Mouse (Mus musculus) mesoderm, embryonic 11.5 days (tissue): Measurements from ENCODE around the gene Tpi1.

Source experiments
- DNase-seq: peaks from one replicate; pipeline ENCODE4 v3.0.0-alpha.2; 2012; ENCODE audit warnings: low read depth, low spot score

Gene Tpi1

DNA sequence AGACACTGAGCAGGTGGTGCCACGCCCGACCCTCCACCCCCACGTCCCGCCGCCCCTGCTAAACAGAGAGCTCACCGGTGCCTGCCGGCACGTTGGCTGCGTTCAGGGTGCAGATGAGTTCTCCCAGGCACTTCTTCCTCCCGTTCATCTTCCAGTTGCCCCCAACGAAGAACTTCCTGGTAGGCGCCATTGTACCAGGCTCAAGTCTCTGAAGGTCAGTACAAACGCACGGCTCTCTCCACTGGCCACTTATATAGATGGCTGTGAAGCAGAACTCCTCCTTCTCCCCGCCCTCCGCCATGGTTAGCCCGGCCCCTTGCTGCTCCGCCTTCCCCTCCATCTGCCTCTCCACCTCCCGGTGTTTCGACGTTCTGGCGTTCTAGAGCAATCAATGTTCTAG is at the start of gene Tpi1:
TSS of gene Tpi1 (minus strand) at position 364 of the 400 bp plus-strand sequence.
- peak; percentile 89 for DNase-seq

DNA sequence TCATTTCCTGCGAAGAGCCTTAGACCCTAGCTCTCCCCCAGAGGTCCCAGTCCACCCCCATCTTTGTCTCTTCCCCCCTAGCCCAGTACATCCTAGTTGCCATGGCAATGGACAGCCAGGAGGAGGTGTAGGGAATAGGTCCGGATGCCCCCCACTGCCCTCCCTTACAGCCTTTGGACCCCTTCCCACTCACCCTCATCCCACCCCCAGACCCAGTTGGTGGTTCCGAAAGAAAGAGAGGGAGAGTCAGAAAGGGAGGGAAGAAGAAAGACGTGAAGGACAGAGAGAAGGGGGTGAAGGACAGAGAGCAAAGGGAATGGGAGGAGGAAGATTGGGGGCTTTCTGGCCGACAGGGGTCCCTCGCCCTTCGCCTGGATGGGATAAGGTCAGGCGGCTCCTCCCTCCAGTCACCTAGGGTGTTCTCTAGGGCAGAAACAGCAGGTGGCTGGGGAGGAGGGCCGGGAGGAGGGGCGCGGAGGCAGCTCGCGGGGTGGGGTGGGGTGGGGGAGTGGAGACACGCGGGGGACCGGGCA is 49.1 kb upstream of the Tpi1 start:
- no peak for DNase-seq

DNA sequence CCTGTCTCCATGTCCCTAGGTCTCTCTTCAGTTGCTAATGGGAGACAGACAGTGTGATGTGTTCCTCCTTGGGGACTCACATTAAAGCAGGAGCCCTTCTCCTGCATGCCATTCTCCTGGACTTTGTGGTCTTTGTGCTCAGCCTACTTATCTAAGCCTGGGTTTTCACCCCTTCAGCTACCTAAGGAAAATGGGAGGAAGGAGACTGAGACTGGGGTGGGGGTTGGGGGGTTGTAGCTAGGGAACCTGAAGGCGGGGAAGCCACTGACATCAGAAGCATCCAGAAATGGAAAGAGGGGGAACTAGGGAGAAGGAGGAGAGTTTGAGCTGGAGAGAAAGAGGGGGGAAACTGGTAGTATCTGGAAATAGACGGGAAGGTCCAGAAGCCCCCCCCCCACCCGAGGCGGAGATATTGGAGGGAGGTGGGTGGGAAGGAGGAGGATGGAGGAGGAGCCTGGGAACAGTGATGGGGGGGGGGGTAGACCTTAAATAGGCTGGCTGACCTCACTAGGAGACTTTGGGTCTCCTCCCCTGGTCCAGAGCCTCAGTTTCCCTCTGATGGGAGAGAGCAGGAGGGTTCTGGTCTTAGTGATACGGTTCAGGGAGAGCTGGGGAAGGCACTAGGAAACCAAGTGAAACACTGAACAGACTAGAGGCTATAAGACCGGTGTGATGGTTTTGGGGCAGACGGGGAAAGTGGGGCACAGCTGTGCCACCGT is 48.5 kb upstream of the Tpi1 start:
- no peak for DNase-seq

DNA sequence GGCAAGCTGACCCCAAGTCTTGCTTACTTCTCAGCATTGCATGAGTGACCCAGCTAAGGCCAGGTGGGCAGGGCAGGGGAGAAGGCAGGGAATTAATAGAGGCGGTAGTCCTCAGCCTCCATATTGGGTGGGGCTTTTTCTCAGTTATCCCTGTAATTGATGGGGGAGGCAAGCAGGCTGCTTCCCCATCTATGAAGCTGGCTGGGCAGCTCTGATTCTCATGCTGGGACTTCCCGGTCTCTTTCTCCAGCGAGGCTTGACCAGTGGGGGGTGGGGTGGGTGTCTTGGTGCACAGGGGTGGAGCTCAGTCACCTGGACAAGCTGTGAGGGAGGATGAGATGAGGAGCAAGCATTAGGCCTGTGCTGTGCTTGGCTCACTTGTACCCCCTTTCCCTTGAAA is 47.7 kb upstream of the Tpi1 start:
- no peak for DNase-seq

DNA sequence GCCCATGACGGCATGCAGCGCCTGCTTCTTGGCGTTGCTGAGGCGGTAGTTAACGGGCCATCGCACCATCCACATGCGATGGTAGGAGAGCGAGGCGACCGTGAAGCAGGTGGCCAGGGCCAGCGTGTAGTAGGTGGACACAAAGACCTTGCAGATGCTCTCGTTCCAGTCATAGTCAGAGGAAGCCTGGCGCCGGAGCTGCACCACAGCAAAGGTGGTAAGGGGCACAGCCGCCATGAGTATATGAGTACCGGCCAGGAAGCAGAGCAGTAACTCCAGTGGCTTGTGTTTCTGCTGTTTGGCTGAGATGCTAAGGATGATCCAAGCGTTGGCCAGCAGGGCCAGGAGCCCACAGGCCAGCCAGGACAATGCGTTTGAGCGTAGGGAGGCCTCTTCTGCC is 47.2 kb upstream of the Tpi1 start:
- no peak for DNase-seq

DNA sequence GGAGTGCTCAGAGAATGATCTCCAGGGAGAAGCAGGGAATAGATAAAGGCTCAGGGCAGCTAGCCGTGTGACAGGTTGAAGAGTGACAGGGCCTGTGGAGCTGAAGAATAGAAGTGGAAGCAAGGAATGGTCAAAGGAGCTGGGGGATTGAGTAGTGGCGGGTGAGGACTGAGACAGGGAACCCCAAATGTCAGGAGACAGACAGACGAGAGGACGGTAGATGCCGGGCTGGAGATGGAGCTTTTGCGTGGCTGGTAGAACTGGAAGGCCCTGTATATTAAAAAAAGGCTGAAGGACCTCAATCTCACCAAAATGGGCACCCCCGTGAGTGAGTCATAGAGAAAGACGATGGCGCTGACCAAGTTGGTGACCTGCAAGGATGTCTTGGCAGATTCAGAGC is 46.4 kb upstream of the Tpi1 start:
- DNase-seq = no peak

DNA sequence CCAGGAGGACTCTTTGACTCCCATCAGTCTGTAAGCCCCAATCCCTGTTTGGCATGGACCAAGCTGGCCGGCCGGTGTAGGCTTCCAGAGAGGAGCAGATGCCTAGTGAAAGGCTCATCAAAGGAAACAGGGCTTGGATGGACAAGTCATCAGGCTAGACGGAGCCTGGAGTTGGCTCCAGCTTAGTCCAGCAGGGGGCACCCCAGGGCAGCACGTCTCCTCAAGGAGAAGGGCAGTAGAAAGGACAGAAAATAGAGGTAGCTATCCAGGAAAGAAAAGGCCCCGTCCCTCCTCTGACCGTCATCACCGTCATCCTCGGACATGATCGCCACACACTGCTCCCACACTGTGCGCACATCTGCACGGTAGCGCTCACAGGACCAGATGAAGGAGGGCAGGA is 45.6 kb upstream of the Tpi1 start:
- peak; percentile 86 for DNase-seq

DNA sequence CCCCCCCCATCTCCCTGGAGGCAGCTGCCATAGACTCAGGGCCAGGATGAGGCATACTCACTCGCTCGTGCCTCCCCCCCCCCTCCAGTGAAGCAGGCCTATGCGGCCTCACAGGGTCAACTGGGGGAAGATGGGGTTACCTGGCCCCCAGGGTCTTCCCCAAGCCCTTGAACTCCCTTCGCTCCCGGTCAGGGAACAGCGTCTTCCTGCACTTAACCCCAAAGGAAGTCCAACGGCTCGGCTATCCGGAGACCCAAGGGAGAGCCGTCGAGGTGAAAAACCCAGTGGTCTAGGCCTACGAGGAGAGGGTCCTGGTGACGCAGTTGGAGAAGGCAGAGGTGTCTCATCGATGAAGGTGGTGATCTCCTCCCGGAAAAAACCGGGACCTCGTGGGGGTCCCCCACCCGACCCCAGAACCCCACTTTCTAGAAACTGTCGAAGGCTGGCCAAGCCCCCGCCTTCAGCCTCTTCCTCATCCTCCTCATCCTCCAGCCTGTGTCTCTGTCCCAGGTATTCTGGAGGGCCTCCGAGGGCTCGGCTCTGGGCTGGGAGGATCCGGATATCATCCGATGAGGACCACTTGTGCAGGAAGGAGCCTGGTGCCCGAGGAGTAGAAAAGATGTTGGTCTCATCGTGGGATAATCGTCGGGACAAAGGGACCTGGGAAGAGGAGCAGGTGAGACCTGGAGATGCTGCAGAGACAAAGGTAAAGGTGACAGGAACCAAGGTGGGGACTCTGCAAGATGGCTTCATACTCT is 44.6 kb upstream of the Tpi1 start:
- DNase-seq = no peak

DNA sequence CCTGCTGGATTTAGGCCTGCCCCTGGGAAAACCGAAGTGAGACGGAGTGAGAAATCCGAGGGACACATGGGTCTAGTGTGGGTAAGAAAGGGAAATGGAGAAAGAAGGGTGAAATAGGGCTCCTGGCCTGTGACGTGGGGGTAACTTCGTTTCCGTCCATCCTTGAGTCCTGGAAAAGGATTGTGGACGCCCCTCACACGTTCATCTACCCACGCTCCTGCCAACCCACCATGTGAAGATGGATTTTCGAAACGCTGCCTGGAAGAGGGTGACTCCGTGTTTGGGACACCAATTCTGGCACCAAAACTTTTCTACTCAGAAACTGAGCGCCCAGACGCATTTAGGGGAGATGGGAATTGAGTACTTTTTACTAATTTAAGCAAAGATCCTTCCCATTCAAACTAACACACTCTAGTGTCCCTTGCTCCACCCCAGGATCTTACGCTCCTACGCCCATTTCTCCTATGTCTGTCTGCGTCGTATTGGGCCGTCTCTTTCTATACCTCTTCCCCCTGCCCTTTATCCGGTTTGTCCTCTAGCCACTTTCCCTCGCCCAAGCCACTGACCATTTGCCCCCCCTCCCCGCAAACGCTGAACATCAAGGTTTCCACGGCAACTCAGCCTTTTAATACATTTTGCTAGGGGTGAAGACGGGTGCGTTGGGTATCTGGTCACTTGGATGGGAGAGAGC is 43.9 kb upstream of the Tpi1 start:
- DNase-seq = no peak

DNA sequence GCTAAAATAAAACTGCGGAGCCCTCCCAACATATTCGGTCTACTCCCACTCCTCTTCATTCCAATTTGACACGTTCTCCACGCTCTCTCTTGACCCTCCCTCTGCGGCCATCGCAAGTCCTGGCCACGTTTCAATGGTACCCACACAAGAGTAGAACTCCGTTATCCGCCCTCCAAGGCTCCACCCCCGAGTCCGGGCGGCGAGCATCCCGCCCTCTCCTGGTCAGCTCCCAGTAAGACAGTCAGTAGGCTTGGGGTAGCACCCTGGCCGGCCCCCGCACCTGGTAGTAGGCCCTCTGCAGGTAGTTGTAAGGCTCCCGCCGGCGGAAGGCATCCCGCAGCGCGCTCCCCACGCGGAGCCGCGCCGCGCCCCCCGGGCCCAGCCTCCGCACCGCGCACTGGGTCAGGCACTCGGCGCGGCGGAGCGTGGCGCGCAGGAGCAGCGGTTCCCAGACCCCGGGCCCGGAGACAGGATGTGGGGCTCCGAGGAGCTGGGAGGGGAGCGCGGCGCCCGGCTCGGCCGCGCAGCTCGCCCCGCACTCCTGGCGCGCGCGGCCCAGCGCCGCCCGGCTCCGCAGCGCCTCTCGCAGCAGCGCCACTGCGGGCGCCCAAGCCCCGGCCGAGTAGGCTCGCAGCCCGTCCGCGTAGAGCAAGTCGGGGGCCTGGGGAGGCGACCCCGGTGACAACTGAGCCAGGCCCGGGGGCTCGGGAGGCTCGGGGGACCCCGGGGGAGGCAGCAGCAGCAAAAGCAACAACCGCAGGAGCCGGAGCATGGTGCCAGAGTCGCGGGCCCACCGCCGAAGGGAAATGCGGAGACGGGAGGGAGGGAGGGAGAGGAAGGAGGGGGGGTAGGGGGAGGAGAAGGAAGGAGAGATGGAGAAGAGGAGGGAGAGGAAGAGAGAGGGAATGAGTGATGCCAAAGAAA is 43.1 kb upstream of the Tpi1 start, which contains the start of gene P3h3:
TSS of gene P3h3 (minus strand) at position 837 of the 924 bp plus-strand sequence.
- peak; percentile 91 for DNase-seq

DNA sequence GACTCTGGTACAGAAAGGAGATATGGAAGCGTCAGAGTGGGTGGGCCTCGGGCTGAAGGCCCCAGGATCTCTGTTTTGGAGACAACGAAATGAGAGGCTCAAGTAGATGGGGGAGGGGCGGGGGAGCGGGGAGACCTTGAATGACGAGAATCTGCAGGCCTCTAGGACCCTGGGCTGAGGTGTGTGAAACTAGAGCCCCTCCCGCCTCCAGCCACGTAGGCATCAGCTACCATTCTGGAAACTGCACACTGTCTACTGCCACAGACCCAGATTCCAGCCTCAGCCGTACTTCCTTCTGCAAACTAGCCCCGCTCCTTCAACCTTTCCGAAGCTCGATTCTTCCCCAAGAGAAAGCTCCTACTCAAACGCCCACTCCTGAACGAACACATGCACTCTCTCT is 42.2 kb upstream of the Tpi1 start:
- peak; percentile 59 for DNase-seq

DNA sequence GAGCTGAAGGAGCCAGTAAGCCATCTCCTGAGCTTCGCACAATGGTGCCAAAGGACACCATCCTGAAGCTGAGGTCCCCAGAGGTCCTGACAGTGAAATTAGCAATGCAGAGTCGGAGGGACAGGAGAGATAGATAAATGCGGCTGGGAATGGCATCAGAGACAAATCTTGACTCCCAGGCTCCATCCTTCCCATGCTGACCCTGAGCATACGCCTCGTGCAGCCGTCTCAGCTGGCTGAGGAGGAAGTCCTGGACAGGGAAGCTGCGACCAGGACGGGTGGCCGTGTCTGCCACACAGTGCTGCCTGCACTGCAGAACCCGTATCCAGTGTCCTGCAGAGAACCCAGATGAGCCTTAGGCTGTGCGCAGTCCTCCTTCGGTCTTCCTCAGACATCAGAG is 40.6 kb upstream of the Tpi1 start:
- DNase-seq = no peak

DNA sequence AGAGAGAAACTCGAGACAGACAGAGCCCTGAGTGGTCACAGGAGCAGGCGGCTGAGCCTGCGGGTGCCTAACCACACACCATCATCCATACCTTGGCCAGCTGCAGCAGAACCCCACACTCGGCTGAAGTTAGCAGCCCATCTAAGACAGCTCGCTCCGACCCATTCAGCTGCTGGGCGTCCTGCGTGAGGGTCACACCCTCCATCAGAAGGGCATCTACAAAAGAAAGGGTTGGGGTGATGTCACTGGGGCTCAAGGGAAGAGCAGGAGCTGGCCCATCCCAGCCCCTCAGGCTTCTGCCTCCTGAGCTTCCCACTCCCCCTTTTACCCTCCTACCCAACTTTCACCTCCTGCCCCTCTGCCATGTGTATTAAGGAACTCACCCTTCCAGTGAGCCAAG is 36.4 kb upstream of the Tpi1 start:
- no peak for DNase-seq

DNA sequence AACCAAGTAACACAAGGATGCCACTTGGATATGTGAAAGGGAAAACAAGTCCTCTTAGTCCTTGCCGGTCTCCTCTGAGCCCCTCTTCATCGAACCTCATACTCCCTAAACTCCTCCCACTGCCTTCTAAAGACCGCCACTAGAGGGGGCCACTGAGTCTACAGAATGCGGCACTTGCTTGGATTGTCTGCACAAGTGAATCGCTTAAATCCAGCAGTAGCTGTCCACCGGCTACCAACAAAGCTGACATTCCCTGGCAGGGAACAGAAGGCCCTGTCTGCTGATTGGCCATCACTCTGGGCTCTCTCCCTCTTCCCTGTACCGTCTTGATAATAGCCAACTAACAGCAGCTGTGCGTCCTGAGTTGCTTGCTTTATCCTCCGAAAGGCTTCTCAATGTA is 33.2 kb upstream of the Tpi1 start:
- DNase-seq = peak; percentile 96

DNA sequence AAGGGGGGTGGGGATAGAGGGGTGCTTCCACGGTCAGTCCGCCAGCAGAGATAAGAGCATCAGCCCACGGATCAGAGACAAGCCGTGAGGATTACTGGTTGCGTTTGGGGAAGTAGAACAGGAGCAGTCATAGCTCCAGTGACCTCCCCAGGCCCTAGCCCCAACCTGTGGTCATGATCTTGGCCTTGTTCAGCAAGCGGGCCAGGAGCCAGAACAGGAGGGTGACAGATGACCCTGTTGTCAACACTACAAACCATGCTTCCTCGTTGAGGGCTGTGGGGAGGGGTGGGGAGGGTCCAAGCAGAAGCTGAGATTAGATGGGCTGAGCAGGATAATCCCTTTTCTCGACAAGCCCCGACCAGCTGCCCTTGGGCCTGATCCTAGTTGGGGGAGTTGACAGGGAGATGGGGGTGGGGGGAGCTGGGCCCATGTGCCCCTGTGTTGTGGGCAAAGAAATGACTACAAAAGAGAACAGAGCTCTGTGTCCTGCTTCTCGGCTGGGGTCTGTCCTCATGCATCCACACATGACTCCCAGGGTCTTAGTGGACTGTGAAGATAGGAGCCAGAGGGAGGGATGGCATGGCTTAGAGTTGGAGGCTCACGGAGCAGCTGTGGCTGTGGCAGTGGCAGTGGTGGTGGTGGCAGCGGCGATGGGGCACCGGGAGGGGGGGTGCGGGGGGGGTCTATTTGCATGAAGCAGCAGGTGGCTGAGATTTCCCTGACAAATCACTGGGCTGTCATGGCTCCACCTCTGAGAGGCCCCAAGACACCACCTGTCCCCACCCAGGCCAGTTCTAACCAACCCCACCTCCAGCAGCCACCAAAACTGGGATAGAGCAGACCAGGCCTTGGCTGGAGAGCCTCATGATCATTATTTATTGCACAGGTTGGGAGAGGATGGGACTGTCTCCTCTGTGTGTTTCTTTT is 26.4 kb upstream of the Tpi1 start, which contains the start of gene Gnb3:
TSS of gene Gnb3 (minus strand) at position 35 of the 927 bp plus-strand sequence.
- no peak for DNase-seq

DNA sequence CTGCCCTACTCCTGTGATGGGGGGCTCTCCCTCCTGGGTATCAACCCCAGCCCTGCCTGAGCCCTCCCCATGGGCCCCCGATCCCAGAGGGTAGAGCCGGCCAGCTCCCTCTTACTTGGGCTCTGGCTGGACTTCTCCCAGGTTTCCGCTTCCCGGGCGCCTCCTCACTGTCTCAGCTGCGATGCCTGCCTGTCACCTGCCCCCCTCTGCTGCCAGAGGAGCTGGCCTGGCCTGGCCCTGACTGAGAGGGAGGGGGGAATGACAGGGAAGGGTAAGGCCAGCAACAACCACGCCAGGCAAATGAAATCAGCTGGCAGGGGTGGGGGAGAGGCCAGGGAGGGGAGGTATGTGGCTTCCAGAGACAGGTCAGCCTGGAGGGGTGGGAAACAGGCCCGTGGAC is 25.7 kb upstream of the Tpi1 start:
- DNase-seq = no peak

DNA sequence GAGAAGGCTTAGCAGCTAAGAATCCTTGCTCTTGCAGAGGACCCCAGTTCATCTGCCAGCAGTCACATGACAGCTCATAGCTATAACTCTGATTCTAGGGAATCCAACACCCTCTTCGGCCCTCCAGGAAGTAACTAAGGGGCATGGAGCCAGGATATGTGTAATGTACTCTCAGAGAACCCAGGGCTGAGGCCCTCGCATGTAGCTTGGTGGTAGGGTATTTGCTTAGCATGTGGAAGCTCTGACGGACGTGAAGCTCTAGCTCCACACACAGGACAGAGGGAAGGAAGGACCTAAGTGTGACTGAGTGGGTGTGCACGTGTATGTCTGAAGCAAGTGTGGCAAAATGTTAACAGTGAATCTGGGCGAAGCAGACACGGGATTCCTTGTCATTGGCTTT is 22.3 kb upstream of the Tpi1 start:
- DNase-seq = no peak

DNA sequence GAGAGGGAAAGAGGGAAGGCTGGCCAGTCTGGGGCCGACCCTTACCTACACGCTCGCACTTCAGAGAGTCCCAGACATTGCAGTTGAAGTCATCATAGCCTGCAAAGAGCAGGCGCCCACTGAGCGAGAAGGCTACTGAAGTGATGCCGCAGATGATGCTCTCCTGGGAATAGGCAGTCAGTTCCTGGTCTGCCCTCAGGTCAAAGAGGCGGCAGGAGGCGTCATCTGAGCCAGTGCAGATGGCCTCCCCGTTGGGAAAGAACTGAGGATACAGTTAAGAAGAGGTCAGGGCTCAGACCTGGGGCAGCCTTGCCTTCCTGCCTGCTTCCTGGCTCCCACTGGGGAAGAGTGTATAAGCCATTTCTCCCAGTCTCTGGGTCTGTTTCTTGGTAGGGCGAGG is 21.4 kb upstream of the Tpi1 start:
- no peak for DNase-seq

DNA sequence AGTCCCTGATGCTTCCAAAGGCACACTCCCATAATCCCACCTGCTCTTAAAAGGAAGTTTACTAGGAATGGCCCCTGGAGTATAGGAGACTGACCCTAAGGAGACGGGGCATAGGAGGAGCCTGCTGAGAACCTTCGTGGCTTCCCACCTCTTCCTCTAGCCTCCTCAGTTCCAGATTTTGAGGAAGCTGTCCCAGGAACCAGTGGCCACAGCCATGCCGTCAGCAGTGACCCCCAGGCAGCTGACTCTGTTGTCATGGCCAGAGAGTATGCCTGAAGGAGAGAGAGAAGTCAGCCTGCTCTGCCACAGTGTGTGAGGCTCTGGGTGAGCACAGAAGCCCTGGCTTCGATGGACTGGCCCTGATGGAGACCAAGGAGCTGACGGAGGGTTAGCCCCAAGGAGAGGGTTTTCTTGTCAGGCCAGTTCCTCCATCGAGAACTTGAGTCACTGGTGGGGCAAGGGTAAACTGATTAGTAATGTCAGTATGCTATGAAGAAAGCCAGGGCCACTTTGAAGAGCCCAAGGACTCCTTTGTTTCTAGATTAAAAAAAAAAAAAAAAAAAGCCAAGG is 20.5 kb upstream of the Tpi1 start:
- DNase-seq = no peak

DNA sequence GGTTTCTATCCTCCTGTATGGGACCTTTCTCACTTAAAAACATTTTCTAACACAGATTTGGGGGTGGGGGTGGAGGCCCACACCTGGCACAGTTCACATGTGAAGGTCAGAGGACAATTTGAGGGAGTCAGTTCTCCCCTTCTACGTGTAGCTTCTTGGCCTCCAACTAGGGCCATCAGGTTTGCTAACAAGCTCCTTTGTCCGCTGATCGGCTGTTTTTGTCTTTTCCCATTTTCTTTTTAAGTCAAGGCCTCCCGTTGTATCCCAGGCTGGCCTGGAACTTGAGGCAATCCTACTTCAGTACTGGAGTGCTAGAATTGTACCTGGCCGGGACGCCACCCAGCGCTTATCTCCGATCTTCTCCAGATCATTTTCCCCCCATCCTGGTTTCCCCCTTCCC is 17.6 kb upstream of the Tpi1 start:
- DNase-seq = no peak
